Mouse (Mus musculus): ENCODE data around the gene Ly6g6e.

GRCm38 (mm10) chr17:35044904-35045806 is 31.5 kb upstream of the Ly6g6e start:
- TF ChIP-seq GATA1 (IDR thresholded peaks at IDR 0.05; ENCODE audit: low read length) (peak; percentile 32), TAL1 (IDR thresholded peaks at IDR 0.05; ENCODE audit: low read length) (no peak)
